Mouse (Mus musculus): ENCODE measurements at regions not wholly inside any gene's neighbourhood (a gene's known extent, or its start where the extent isn't known, plus 50 kb on each side); places are given as distances from the start of the nearest gene placed in this dataset.
A peak's percentile ranks its signal among the peaks of the same experiment; 100 is the strongest.

DNA sequence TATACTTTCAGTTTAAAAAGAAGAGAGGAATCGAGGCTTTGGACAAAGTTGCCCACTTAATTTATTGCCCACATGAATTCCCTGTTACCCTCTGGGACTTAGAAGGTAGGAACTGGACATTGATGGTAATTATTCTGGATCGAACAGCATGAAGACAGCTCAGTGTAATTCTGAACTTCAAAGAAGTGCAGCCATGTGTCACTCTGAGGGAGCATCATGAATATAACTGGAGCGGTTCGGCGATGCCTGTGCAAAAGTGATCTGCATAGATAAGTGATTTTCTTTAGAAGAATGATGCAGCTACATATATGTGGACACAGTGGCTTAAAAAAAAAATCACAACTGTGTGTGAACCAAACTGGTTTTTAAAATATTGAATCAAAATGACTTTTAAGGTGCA, 449.5 kb downstream of the Rapgef2 start:
- Histone ChIP-seq H3K36me3 (ENCODE audit: control insufficient read depth, insufficient read depth, low read length) (no peaks in the 10 kb centered on the region), H3K4me2 (no peak overlapping the region), H3K4me3 (ENCODE audit: low read depth, low read length) (no peak overlapping the region), H3K27me3 (ENCODE audit: control insufficient read depth, insufficient read depth, low read length) (no peaks in the 10 kb centered on the region), H3K9me3 (ENCODE audit: control insufficient read depth, low read length) (no peaks in the 10 kb centered on the region), H3K27ac (ENCODE audit: low read depth, low read length) (no peak overlapping the region), H3K9ac (ENCODE audit: low read length) (no peak overlapping the region), H3K4me1 (ENCODE audit: control insufficient read depth, insufficient read depth, low read length) (no peaks in the 10 kb centered on the region)
- no peak for DNase-seq (ENCODE audit: low spot score, missing footprints)
- WGBS, result 67% methylated on average over 5 of the region's 5 CpGs
- 0 out of 2 replicates have a peak, but pooled peaks have one; percentile 33 for ATAC-seq (ENCODE audit: low FRiP score)

DNA sequence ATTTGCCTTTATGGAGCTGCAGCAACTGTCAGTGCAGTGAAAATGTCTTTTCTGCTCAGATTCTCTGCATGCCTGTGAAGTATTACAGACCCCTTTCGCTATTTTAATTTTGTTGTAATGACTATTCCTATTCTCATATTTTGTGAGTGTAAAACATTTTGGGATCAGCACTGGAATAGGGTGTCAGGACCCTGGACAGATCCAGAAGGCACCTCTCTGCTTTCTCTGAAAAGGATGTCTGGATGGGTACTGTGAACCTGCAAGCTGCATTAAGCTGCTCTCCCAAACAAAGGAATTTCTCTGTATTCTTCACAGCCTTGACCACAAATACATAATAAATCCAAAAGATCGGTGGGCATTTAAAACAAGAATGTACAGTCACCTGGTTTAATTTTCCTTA, 460.8 kb downstream of the Rapgef2 start:
- Histone ChIP-seq H3K9me3 (ENCODE audit: control insufficient read depth, low read length) (no peaks in the 10 kb centered on the region), H3K27me3 (ENCODE audit: control insufficient read depth, insufficient read depth, low read length) (no peaks in the 10 kb centered on the region), H3K4me1 (ENCODE audit: control insufficient read depth, insufficient read depth, low read length) (no peaks in the 10 kb centered on the region), H3K4me3 (ENCODE audit: low read depth, low read length) (no peak overlapping the region), H3K4me2 (no peak overlapping the region), H3K27ac (ENCODE audit: low read depth, low read length) (no peak overlapping the region), H3K36me3 (ENCODE audit: control insufficient read depth, insufficient read depth, low read length) (no peaks in the 10 kb centered on the region), H3K9ac (ENCODE audit: low read length) (no peak overlapping the region)
- WGBS, result 82% methylated on average over 2 of the region's 2 CpGs
- ATAC-seq (ENCODE audit: low FRiP score) (no peak), DNase-seq (ENCODE audit: low spot score, missing footprints) (no peak)

DNA sequence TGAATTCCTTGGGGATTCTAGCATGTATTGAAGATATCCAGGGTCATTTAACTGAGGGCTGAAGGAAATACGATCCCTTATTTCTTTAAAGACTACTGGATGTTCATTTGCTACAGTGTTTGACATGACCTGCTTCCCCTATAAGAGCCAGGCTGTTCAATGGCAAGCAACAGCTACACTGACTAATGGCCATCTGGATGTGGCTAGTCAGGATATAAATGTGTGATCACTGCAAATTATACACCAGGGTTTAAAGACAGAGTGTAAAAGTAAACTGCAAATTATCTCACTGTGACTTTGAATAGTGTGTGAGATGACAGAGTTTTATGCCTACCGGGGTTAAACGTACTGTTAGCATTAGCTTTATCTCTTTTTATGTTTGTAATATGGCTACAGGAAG, 473.9 kb downstream of the Rapgef2 start:
- Histone ChIP-seq H3K4me1 (ENCODE audit: control insufficient read depth, insufficient read depth, low read length) (no peaks in the 10 kb centered on the region), H3K9ac (ENCODE audit: low read length) (no peak overlapping the region), H3K27me3 (ENCODE audit: control insufficient read depth, insufficient read depth, low read length) (no peaks in the 10 kb centered on the region), H3K4me2 (no peak overlapping the region), H3K4me3 (ENCODE audit: low read depth, low read length) (no peak overlapping the region), H3K9me3 (ENCODE audit: control insufficient read depth, low read length) (no peaks in the 10 kb centered on the region), H3K36me3 (ENCODE audit: control insufficient read depth, insufficient read depth, low read length) (no peaks in the 10 kb centered on the region), H3K27ac (ENCODE audit: low read depth, low read length) (no peak overlapping the region)
- no peak for ATAC-seq (ENCODE audit: low FRiP score)
- DNase-seq (ENCODE audit: low spot score, missing footprints), result no peak
- WGBS, result 94% methylated on average over 3 of the region's 3 CpGs

DNA sequence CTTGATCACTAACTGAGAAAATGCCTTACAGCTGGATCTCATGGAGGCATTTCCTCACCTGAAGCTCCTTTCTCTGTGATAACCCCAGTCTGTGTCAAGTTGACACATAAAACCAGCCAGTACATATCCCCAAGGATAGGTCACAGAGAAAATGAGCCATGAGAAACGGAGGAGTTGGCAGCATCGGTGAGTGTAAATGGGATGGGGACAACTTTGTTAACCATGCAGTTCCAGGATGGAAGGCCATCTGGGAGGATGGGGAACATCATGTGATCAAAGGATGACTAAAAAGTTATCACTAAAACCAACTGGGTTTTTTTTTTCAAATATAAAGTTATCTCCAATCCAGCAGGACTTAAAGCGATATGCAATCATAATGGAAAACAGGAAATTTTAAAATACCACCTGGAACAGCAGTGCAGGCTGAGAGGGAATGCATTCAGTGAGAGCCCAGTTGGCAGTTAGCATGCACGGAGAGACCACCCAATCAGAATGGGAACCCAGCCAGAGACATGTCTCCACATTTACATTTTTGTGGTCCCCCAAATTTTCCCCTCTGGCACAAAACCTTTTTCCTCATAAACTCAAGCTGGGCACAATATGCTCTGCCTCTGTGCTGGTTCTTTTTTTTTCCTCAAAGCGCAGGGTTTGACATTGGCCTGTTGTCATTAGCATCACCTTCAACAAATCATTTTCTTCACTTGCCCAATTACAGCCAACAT, 475.7 kb downstream of the Rapgef2 start:
- Histone ChIP-seq H3K27ac (ENCODE audit: low read depth, low read length) (no peak overlapping the region), H3K9me3 (ENCODE audit: control insufficient read depth, low read length) (no peaks in the 10 kb centered on the region), H3K4me2 (no peak overlapping the region), H3K4me1 (ENCODE audit: control insufficient read depth, insufficient read depth, low read length) (no peaks in the 10 kb centered on the region), H3K27me3 (ENCODE audit: control insufficient read depth, insufficient read depth, low read length) (no peaks in the 10 kb centered on the region), H3K9ac (ENCODE audit: low read length) (no peak overlapping the region), H3K36me3 (ENCODE audit: control insufficient read depth, insufficient read depth, low read length) (no peaks in the 10 kb centered on the region), H3K4me3 (ENCODE audit: low read depth, low read length) (no peak overlapping the region)
- ATAC-seq (ENCODE audit: low FRiP score) (no peak), DNase-seq (ENCODE audit: low spot score, missing footprints) (no peak)
- WGBS, result 89% methylated on average over 5 of the region's 5 CpGs

DNA sequence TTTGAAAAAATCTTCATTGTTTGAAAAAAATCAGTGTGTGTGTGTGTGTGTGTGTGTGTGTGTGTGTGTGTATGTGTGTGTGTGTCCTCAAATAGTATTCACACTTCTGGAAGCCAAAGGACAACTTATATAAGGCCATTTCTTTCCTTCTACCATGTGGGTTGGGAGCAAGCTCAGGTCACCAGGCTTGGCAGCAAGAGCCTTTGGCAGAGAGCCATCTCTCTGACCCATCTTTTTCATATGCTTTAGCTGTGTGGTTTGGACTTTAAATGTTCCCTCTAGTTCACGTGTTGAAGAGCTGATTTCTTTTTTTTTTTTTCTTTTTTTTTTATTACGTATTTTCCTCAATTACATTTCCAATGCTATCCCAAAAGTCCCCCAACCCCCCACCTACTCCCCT, 483.1 kb downstream of the Rapgef2 start:
- no peak for ATAC-seq (ENCODE audit: low FRiP score)
- no peaks in the 10 kb centered on the region for H3K9me3 ChIP-seq (ENCODE audit: control insufficient read depth, low read length)
- H3K27ac ChIP-seq (ENCODE audit: low read depth, low read length), result no peak overlapping the region
- DNase-seq (ENCODE audit: low spot score, missing footprints), result no peak
- H3K36me3 ChIP-seq (ENCODE audit: control insufficient read depth, insufficient read depth, low read length), result no peaks in the 10 kb centered on the region
- no peak overlapping the region for H3K4me2 ChIP-seq
- WGBS, result 82% methylated on average over 2 of the region's 2 CpGs
- no peak overlapping the region for H3K4me3 ChIP-seq (ENCODE audit: low read depth, low read length)
- H3K27me3 ChIP-seq (ENCODE audit: control insufficient read depth, insufficient read depth, low read length), result no peaks in the 10 kb centered on the region
- no peaks in the 10 kb centered on the region for H3K4me1 ChIP-seq (ENCODE audit: control insufficient read depth, insufficient read depth, low read length)
- H3K9ac ChIP-seq (ENCODE audit: low read length), result no peak overlapping the region

DNA sequence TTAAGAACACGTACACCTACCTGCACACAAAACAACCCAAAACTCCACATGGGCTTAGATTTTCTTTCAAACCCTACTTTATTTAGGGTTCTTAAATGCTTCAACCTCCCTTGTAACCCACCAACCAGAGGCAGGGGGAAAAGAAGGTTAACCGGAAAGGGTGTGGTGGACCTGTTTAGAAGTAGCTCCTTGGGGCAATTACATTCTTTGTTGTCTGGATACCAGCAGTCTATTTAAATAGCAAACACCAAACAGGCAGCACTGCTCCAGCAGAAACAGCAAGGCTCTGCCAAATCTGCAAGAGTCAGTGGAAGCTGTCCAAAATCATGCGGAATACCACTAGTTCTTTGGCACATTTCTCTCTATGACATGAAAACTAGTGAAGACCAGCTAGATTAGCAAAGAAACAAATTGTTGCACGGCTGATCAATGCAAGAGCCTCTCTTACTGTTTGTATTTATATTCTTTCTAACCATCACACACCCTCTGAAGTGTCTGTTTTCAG, 490.3 kb downstream of the Rapgef2 start:
- Histone ChIP-seq H3K27ac (ENCODE audit: low read depth, low read length) (no peak overlapping the region), H3K4me2 (no peak overlapping the region), H3K9ac (ENCODE audit: low read length) (no peak overlapping the region), H3K9me3 (ENCODE audit: control insufficient read depth, low read length) (no peaks in the 10 kb centered on the region), H3K4me3 (ENCODE audit: low read depth, low read length) (no peak overlapping the region), H3K36me3 (ENCODE audit: control insufficient read depth, insufficient read depth, low read length) (no peaks in the 10 kb centered on the region), H3K4me1 (ENCODE audit: control insufficient read depth, insufficient read depth, low read length) (no peaks in the 10 kb centered on the region), H3K27me3 (ENCODE audit: control insufficient read depth, insufficient read depth, low read length) (no peaks in the 10 kb centered on the region)
- no peak for ATAC-seq (ENCODE audit: low FRiP score)
- no peak for DNase-seq (ENCODE audit: low spot score, missing footprints)
- WGBS, result 84% methylated on average over 4 of the region's 4 CpGs

DNA sequence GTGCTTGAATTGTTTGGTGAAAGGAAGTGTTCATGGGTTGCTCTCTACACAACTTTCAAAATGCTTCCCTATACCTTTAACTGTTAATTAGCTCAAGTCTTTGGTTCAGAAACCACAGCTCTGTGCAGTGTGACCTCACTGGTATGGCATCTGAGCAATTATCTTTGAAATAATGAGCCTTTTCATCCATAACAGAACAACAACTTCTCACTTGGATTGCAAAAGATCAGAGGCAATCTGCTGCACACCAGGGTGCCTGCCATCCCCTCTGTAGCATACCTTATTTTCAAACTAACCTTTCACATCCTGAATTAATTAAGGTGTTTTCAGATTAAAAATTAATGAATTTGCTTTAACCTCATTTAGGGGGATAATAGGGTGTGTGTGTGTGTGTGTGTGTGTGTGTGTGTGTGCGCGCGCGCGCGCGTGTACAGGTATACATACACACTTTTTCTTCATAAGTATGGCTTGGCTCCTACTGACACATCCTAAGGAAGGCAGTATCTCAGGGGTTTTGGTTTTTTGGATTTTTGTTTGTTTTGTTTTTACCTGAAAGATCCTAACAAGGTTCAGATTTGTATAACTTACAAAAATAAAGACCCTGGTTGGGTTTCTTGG, 493.8 kb downstream of the Rapgef2 start:
- no peaks in the 10 kb centered on the region for H3K4me1 ChIP-seq (ENCODE audit: control insufficient read depth, insufficient read depth, low read length)
- no peak overlapping the region for H3K27ac ChIP-seq (ENCODE audit: low read depth, low read length)
- H3K36me3 ChIP-seq (ENCODE audit: control insufficient read depth, insufficient read depth, low read length), result no peaks in the 10 kb centered on the region
- DNase-seq (ENCODE audit: low spot score, missing footprints) (no peak), ATAC-seq (ENCODE audit: low FRiP score) (peak; percentile 40; the same call in 1 of the 2 replicates)
- no peaks in the 10 kb centered on the region for H3K27me3 ChIP-seq (ENCODE audit: control insufficient read depth, insufficient read depth, low read length)
- WGBS, result 97% methylated on average over 7 of the region's 7 CpGs
- H3K9me3 ChIP-seq (ENCODE audit: control insufficient read depth, low read length), result no peaks in the 10 kb centered on the region
- no peak overlapping the region for H3K9ac ChIP-seq (ENCODE audit: low read length)
- H3K4me2 ChIP-seq, result no peak overlapping the region
- H3K4me3 ChIP-seq (ENCODE audit: low read depth, low read length), result no peak overlapping the region

DNA sequence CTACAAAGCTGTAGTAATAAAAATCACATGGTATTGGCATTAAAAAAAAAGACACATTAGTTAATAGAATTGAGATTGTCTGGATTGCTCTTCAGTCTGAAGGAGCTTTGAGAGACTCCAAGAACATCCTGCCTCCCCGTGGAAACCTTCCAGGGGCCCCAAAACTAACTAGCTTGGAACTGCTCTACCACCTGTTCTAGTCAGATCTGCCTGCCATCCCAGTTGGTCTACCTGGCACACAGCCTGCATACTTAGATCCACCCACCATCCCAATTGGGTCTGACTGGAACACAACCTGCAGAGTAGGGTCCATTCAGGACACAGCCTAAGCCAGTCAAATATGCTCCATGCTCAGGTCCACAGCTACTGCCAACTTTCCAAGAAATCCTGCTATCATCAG, 503.6 kb downstream of the Rapgef2 start:
- Histone ChIP-seq H3K4me1 (ENCODE audit: control insufficient read depth, insufficient read depth, low read length) (no peaks in the 10 kb centered on the region), H3K4me2 (no peak overlapping the region), H3K9ac (ENCODE audit: low read length) (no peak overlapping the region), H3K27me3 (ENCODE audit: control insufficient read depth, insufficient read depth, low read length) (no peaks in the 10 kb centered on the region), H3K9me3 (ENCODE audit: control insufficient read depth, low read length) (no peaks in the 10 kb centered on the region), H3K27ac (ENCODE audit: low read depth, low read length) (no peak overlapping the region), H3K4me3 (ENCODE audit: low read depth, low read length) (no peak overlapping the region), H3K36me3 (ENCODE audit: control insufficient read depth, insufficient read depth, low read length) (no peaks in the 10 kb centered on the region)
- no peak for DNase-seq (ENCODE audit: low spot score, missing footprints)
- no peak for ATAC-seq (ENCODE audit: low FRiP score)
- 79% methylated on average over 1 of the region's 1 CpGs for WGBS

DNA sequence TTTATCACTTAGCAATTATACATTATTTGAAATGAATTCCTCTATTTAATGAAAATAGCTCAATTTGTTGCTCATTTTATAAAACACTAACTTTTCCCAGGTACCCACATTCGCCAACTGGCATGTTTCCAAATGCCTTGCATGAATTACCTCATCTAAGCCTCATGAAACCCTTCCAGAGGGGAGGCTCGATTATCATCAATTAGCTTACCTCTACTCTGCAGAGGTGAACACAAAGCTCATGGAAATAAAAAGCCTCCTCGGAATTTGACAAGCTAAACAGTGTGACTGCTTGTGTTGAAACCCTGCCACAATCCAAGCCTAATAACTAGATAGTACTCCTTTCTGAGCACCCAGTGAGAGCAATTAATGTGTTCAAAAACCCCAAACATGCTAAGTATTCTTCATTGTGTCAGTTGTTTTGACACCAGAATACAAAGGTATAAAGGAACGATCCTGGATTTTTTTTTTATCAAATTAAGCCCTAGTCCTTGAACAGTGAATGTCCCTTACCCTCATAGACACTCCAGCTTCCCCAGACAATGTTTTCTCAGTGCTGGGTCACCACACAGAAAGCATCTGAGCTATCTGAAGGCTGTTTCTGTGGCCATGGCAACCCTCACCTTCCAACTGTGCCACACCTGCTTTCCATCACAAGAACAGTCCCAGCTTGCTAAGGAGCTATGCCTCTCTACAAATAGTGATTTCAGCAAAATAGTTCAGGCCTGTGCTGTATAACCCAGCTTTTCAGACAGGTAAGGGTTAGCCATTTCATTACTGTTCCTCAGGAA, 530.4 kb downstream of the Rapgef2 start:
- DNase-seq (ENCODE audit: low spot score, missing footprints) (no peak), ATAC-seq (ENCODE audit: low FRiP score) (no peak)
- Histone ChIP-seq H3K4me1 (ENCODE audit: control insufficient read depth, insufficient read depth, low read length) (no peaks in the 10 kb centered on the region), H3K4me3 (ENCODE audit: low read depth, low read length) (no peak overlapping the region), H3K9me3 (ENCODE audit: control insufficient read depth, low read length) (no peaks in the 10 kb centered on the region), H3K4me2 (no peak overlapping the region), H3K36me3 (ENCODE audit: control insufficient read depth, insufficient read depth, low read length) (no peaks in the 10 kb centered on the region), H3K27ac (ENCODE audit: low read depth, low read length) (no peak overlapping the region), H3K27me3 (ENCODE audit: control insufficient read depth, insufficient read depth, low read length) (no peaks in the 10 kb centered on the region), H3K9ac (ENCODE audit: low read length) (no peak overlapping the region)
- WGBS, result 71% methylated on average over 4 of the region's 4 CpGs
